Mouse (Mus musculus): Measurements from ENCODE around the gene Dennd5b. TPM values are rescaled to one million over a fixed set of nuclear protein-coding genes. Genes with fewer than 3 reads are reported as not detected.
"Not testable (repeated sequence)": the region's sequence is repeated elsewhere in the genome, so short reads cannot be mapped to it uniquely, and the experiment has no call there.

The Dennd5b gene
- total RNA-seq, 2 experiments from 2014 or later = 0.68 TPM; not detected in 1

- no peak for ATAC-seq (replicated peaks; ENCODE audit: low FRiP score, poor library complexity, severe bottlenecking)
Observed at GRCm38 (mm10) chr6:149040099-149040498, 61.4 kb downstream of the Dennd5b start.

- no peak for ATAC-seq (replicated peaks; ENCODE audit: low FRiP score, poor library complexity, severe bottlenecking)
Observed at GRCm38 (mm10) chr6:149032198-149032597, 69.3 kb downstream of the Dennd5b start.

- no peak for ATAC-seq (replicated peaks; ENCODE audit: low FRiP score, poor library complexity, severe bottlenecking)
Observed at GRCm38 (mm10) chr6:149031377-149031776, 70.1 kb downstream of the Dennd5b start.

- no peak for ATAC-seq (replicated peaks; ENCODE audit: low FRiP score, poor library complexity, severe bottlenecking)
Observed at GRCm38 (mm10) chr6:149018431-149018830, 83.0 kb downstream of the Dennd5b start.

- ATAC-seq (replicated peaks; ENCODE audit: low FRiP score, poor library complexity, severe bottlenecking) = no peak
Observed at GRCm38 (mm10) chr6:149010766-149011301, 90.6 kb downstream of the Dennd5b start.

- no peak for ATAC-seq (replicated peaks; ENCODE audit: low FRiP score, poor library complexity, severe bottlenecking)
Observed at GRCm38 (mm10) chr6:149005009-149005408, 96.5 kb downstream of the Dennd5b start.

GRCm38 (mm10) chr6:148994327-148994999 is 107.0 kb downstream of the Dennd5b start:
- 0 out of 2 replicates have a peak, but pooled peaks have one; percentile 51 for ATAC-seq (replicated peaks; ENCODE audit: low FRiP score, poor library complexity, severe bottlenecking)

- ATAC-seq (replicated peaks; ENCODE audit: low FRiP score, poor library complexity, severe bottlenecking) = no peak
Observed at GRCm38 (mm10) chr6:148993117-148994077, 108.1 kb downstream of the Dennd5b start.

GRCm38 (mm10) chr6:148992373-148993116 is 108.9 kb downstream of the Dennd5b start:
- no peak for ATAC-seq (replicated peaks; ENCODE audit: low FRiP score, poor library complexity, severe bottlenecking)

GRCm38 (mm10) chr6:148991660-148992372 is 109.7 kb downstream of the Dennd5b start:
- no peak for ATAC-seq (replicated peaks; ENCODE audit: low FRiP score, poor library complexity, severe bottlenecking)

- not testable (repeated sequence) for ATAC-seq (replicated peaks; ENCODE audit: low FRiP score, poor library complexity, severe bottlenecking)
Observed at GRCm38 (mm10) chr6:148989792-148990491, 111.5 kb downstream of the Dennd5b start.

- ATAC-seq (replicated peaks; ENCODE audit: low FRiP score, poor library complexity, severe bottlenecking) = no peak
Observed at GRCm38 (mm10) chr6:148986003-148986402, 115.5 kb downstream of the Dennd5b start.

- ATAC-seq (replicated peaks; ENCODE audit: low FRiP score, poor library complexity, severe bottlenecking) = no peak
Observed at GRCm38 (mm10) chr6:148980495-148980894, 121.0 kb downstream of the Dennd5b start.

GRCm38 (mm10) chr6:148975096-148975495 is 126.4 kb downstream of the Dennd5b start:
- ATAC-seq (replicated peaks; ENCODE audit: low FRiP score, poor library complexity, severe bottlenecking) = no peak

- ATAC-seq (replicated peaks; ENCODE audit: low FRiP score, poor library complexity, severe bottlenecking) = no peak
Observed at GRCm38 (mm10) chr6:148972891-148973290, 128.6 kb downstream of the Dennd5b start.

- no peak for ATAC-seq (replicated peaks; ENCODE audit: low FRiP score, poor library complexity, severe bottlenecking)
Observed at GRCm38 (mm10) chr6:148972059-148972848, 129.2 kb downstream of the Dennd5b start.

GRCm38 (mm10) chr6:148971385-148971940 is 130.0 kb downstream of the Dennd5b start:
- 0 out of 2 replicates have a peak, but pooled peaks have one; percentile 24 for ATAC-seq (replicated peaks; ENCODE audit: low FRiP score, poor library complexity, severe bottlenecking)

Data from erythroblast, adult 5-6 weeks (primary cell).